ENCODE assay signal across 28 mouse cellular contexts in genomic region chr16:84606010-84606803, GRCm38 (mm10).
DNase-seq lines count a peak whose midpoint lies in the region; ATAC-seq and TF ChIP-seq lines count a peak whose summit lies in the region.
"Had no signal": no experiment of that assay in that cellular context is flagged by ENCODE, and none has a peak within 500 bp of the region (broad histone marks: within the 10 kb centered on the region; RNA-seq: fewer than 3 reads in every experiment).

No protein-coding gene starts in this region.

- no peak overlapping the region for H3K4me3 ChIP-seq in spleen, adult 2 months (ENCODE audit: extremely low read depth, insufficient read depth, insufficient read length)
- H3K4me3 ChIP-seq in bone marrow macrophage, adult 2 months (ENCODE audit: insufficient read depth, low read length) = no peak overlapping the region
- H3K4me3 ChIP-seq in hindbrain, embryonic 14.5 days (replicated peaks; ENCODE audit: low read length) = no peak overlapping the region
- H3K4me3 ChIP-seq: embryonic facial prominence, embryonic 10.5 days; embryonic facial prominence, embryonic 15.5 days; forebrain, embryonic 12.5 days; heart, embryonic 10.5 days; heart, embryonic 15.5 days; hindbrain, embryonic 13.5 days; midbrain, embryonic 10.5 days; midbrain, embryonic 15.5 days had no signal

- 39% methylated on average over 5 of the region's 5 CpGs for WGBS in spleen, adult 2 months
- 82% methylated on average over 5 of the region's 5 CpGs for WGBS in hindbrain, embryonic 14.5 days

- peaks cover 2% of the 10 kb centered on the region for H3K4me1 ChIP-seq in spleen, adult 2 months (ENCODE audit: control insufficient read depth, insufficient read depth, insufficient read length)
- peaks cover 14% of the 10 kb centered on the region for H3K4me1 ChIP-seq in bone marrow macrophage, adult 2 months (ENCODE audit: control insufficient read depth, insufficient read depth, low read length)
- H3K4me1 ChIP-seq in hindbrain, embryonic 14.5 days (replicated peaks; ENCODE audit: control insufficient read depth, insufficient read depth, low read length) = no peaks in the 10 kb centered on the region
- H3K4me1 ChIP-seq: embryonic facial prominence, embryonic 10.5 days; embryonic facial prominence, embryonic 15.5 days; forebrain, embryonic 12.5 days; heart, embryonic 10.5 days; heart, embryonic 15.5 days; hindbrain, embryonic 13.5 days; midbrain, embryonic 10.5 days; midbrain, embryonic 15.5 days had no signal

- peak overlapping the region; percentile 14; the same call in 1 of the 2 replicates for H3K27ac ChIP-seq in spleen, adult 2 months (ENCODE audit: insufficient read depth, low read length)
- H3K27ac ChIP-seq in bone marrow macrophage, adult 2 months (ENCODE audit: insufficient read depth, low read depth, low read length) = 0 out of 2 replicates have a peak overlapping the region, but pooled peaks have one; percentile 20
- no peak overlapping the region for H3K27ac ChIP-seq in hindbrain, embryonic 14.5 days
- H3K27ac ChIP-seq: embryonic facial prominence, embryonic 10.5 days; embryonic facial prominence, embryonic 15.5 days; forebrain, embryonic 12.5 days; heart, embryonic 10.5 days; heart, embryonic 15.5 days; hindbrain, embryonic 13.5 days; macrophage; midbrain, embryonic 10.5 days; midbrain, embryonic 15.5 days had no signal

- peak in 1 of 2 experiments; percentile 64 for DNase-seq in spleen, adult 2 months (ENCODE audit: low read depth in 1 of 2, low spot score in 2 of 2)
- no peak for DNase-seq in spleen, adult 18-20 months
- no peak for DNase-seq in cerebellum, adult 8-10 months
- no peak for DNase-seq in adrenal gland, adult (ENCODE audit: inconsistent age in 2 of 2, low spot score in 1 of 2)
- no peak for DNase-seq in hindbrain, embryonic 14.5 days (ENCODE audit: low spot score)
- DNase-seq: adrenal gland, postnatal 14 days; cerebellum, adult 18-20 months; cerebellum, postnatal 14 days; forebrain, postnatal 0 days; gastrocnemius, postnatal 14 days; heart, adult 11 months; kidney, postnatal 25 days; right cerebral cortex, adult 18-20 months; thymus, postnatal 25 days had no signal

- no peaks in the 10 kb centered on the region for H3K27me3 ChIP-seq in spleen, adult 2 months (ENCODE audit: control insufficient read depth, insufficient read depth, low read length)
- no peaks in the 10 kb centered on the region for H3K27me3 ChIP-seq in hindbrain, embryonic 14.5 days (ENCODE audit: control insufficient read depth, insufficient read depth, low read length)
- H3K27me3 ChIP-seq: embryonic facial prominence, embryonic 15.5 days; forebrain, embryonic 12.5 days; heart, embryonic 15.5 days; hindbrain, embryonic 13.5 days; midbrain, embryonic 15.5 days had no signal

- no peak overlapping the region for H3K4me2 ChIP-seq in hindbrain, embryonic 14.5 days (replicated peaks)
- H3K4me2 ChIP-seq: embryonic facial prominence, embryonic 15.5 days; forebrain, embryonic 12.5 days; heart, embryonic 15.5 days; hindbrain, embryonic 13.5 days; liver, embryonic 11.5 days; midbrain, embryonic 15.5 days had no signal

- TF ChIP-seq POLR2A in spleen, adult 2 months (IDR thresholded peaks at IDR 0.05; ENCODE audit: low read depth, low read length) = no peak
- TF ChIP-seq POLR2A in bone marrow macrophage, adult 2 months (IDR thresholded peaks at IDR 0.05; ENCODE audit: borderline replicate concordance, low read depth, low read length) = no peak

- no peaks in the 10 kb centered on the region for H3K9me3 ChIP-seq in hindbrain, embryonic 14.5 days (ENCODE audit: control insufficient read depth, low read length)
- H3K9me3 ChIP-seq: embryonic facial prominence, embryonic 10.5 days; embryonic facial prominence, embryonic 15.5 days; forebrain, embryonic 12.5 days; heart, embryonic 10.5 days; heart, embryonic 15.5 days; hindbrain, embryonic 13.5 days; midbrain, embryonic 10.5 days; midbrain, embryonic 15.5 days had no signal

- TF ChIP-seq CTCF in spleen, adult 2 months (IDR thresholded peaks at IDR 0.05; ENCODE audit: extremely low read depth, insufficient read depth, insufficient read length, insufficient replicate concordance) = no peak
- no peak for TF ChIP-seq CTCF in bone marrow macrophage, adult 2 months (IDR thresholded peaks at IDR 0.05; ENCODE audit: low read depth, low read length)

- H3K9ac ChIP-seq in hindbrain, embryonic 14.5 days = no peak overlapping the region
- H3K9ac ChIP-seq: embryonic facial prominence, embryonic 15.5 days; forebrain, embryonic 12.5 days; forebrain, postnatal 0 days; heart, embryonic 15.5 days; hindbrain, embryonic 13.5 days; midbrain, embryonic 15.5 days had no signal

- H3K36me3 ChIP-seq in spleen, adult 2 months (ENCODE audit: control insufficient read depth, insufficient read depth, low read length) = no peaks in the 10 kb centered on the region
- no peaks in the 10 kb centered on the region for H3K36me3 ChIP-seq in hindbrain, embryonic 14.5 days (replicated peaks; ENCODE audit: control insufficient read depth, insufficient read depth)
- H3K36me3 ChIP-seq: embryonic facial prominence, embryonic 10.5 days; embryonic facial prominence, embryonic 15.5 days; forebrain, embryonic 12.5 days; heart, embryonic 10.5 days; heart, embryonic 15.5 days; hindbrain, embryonic 13.5 days; midbrain, embryonic 10.5 days; midbrain, embryonic 15.5 days had no signal

- peak; percentile 70 to 75 for ATAC-seq in hematopoietic stem cell, adult 5-6 weeks (replicated peaks in 1 of 2; ENCODE audit: insufficient read depth in 1 of 2, low FRiP score in 2 of 2, low TSS enrichment in 1 of 2, low read depth in 1 of 2, poor library complexity in 2 of 2, severe bottlenecking in 2 of 2)
- no peak for ATAC-seq in hindbrain, embryonic 14.5 days (ENCODE audit: low FRiP score)
- ATAC-seq: forebrain, postnatal 0 days; intestine, postnatal 0 days; midbrain, embryonic 15.5 days; Patski had no signal
